Mouse (Mus musculus): ENCODE data around the gene Tmbim1. TPM values are rescaled to one million over a fixed set of nuclear protein-coding genes. Genes with fewer than 3 reads are reported as not detected.

The Tmbim1 gene
- 55.5 and 69.2 TPM in 2 replicates for polyA plus RNA-seq (2012; rRNA removed)

- TF ChIP-seq CTCF (IDR thresholded peaks at IDR 0.05; ENCODE audit: borderline replicate concordance, control insufficient read depth, extremely low read depth, insufficient read depth, low read length, poor library complexity), result no peak
- no peak for TF ChIP-seq POLR2A (IDR thresholded peaks at IDR 0.05; ENCODE audit: control insufficient read depth, extremely low read depth, insufficient read depth, low read length, poor library complexity)
- WGBS, result 97% methylated on average over 2 of the region's 2 CpGs
These were observed at the start of gene Tmbim1 for GRCm38 (mm10) chr1:74305522-74305921. Gene Tmbim1 (minus strand): TSS chr1:74305622.

GRCm38 (mm10) chr1:74353453-74354229 is 48.2 kb upstream of the Tmbim1 start:
- WGBS, result 96% methylated on average over 9 of the region's 9 CpGs
- Histone ChIP-seq H3K4me3 (ENCODE audit: control insufficient read depth, insufficient read depth, low read length) (no peak overlapping the region), H3K4me1 (replicated peaks; ENCODE audit: control insufficient read depth, insufficient read depth, low read length) (no peaks in the 10 kb centered on the region), H3K27me3 (ENCODE audit: control insufficient read depth, insufficient read depth, low read length) (no peaks in the 10 kb centered on the region), H3K36me3 (ENCODE audit: control insufficient read depth, insufficient read depth, low read length) (no peaks in the 10 kb centered on the region), H3K27ac (ENCODE audit: control insufficient read depth, insufficient read depth, low read length) (no peak overlapping the region)
- TF ChIP-seq CTCF (IDR thresholded peaks at IDR 0.05; ENCODE audit: borderline replicate concordance, control insufficient read depth, extremely low read depth, insufficient read depth, low read length, poor library complexity) (no peak), POLR2A (IDR thresholded peaks at IDR 0.05; ENCODE audit: control insufficient read depth, extremely low read depth, insufficient read depth, low read length, poor library complexity) (no peak)
- no peak for DNase-seq

More at GRCm38 (mm10) chr1:74305522-74305921, at the start of gene Tmbim1:
- DNase-seq, result no peak
- Histone ChIP-seq H3K4me1 (replicated peaks; ENCODE audit: control insufficient read depth, insufficient read depth, low read length) (peaks cover 18% of the 10 kb centered on the region), H3K36me3 (ENCODE audit: control insufficient read depth, insufficient read depth, low read length) (no peaks in the 10 kb centered on the region), H3K27me3 (ENCODE audit: control insufficient read depth, insufficient read depth, low read length) (no peaks in the 10 kb centered on the region; the same call in 1 of the 2 replicates), H3K4me3 (ENCODE audit: control insufficient read depth, insufficient read depth, low read length) (no peak within 1 kb of the TSS), H3K27ac (ENCODE audit: control insufficient read depth, insufficient read depth, low read length) (no peak within 1 kb of the TSS)

GRCm38 (mm10) chr1:74352532-74353096 is 47.2 kb upstream of the Tmbim1 start:
- no peak for DNase-seq
- Histone ChIP-seq H3K27ac (ENCODE audit: control insufficient read depth, insufficient read depth, low read length) (no peak overlapping the region), H3K36me3 (ENCODE audit: control insufficient read depth, insufficient read depth, low read length) (no peaks in the 10 kb centered on the region), H3K4me3 (ENCODE audit: control insufficient read depth, insufficient read depth, low read length) (no peak overlapping the region), H3K4me1 (replicated peaks; ENCODE audit: control insufficient read depth, insufficient read depth, low read length) (no peaks in the 10 kb centered on the region), H3K27me3 (ENCODE audit: control insufficient read depth, insufficient read depth, low read length) (no peaks in the 10 kb centered on the region)
- WGBS, result 93% methylated on average over 5 of the region's 5 CpGs
- TF ChIP-seq CTCF (IDR thresholded peaks at IDR 0.05; ENCODE audit: borderline replicate concordance, control insufficient read depth, extremely low read depth, insufficient read depth, low read length, poor library complexity) (no peak), POLR2A (IDR thresholded peaks at IDR 0.05; ENCODE audit: control insufficient read depth, extremely low read depth, insufficient read depth, low read length, poor library complexity) (no peak)

- 86% methylated on average over 13 of the region's 13 CpGs for WGBS
- Histone ChIP-seq H3K4me3 (ENCODE audit: control insufficient read depth, insufficient read depth, low read length) (no peak overlapping the region), H3K4me1 (replicated peaks; ENCODE audit: control insufficient read depth, insufficient read depth, low read length) (no peaks in the 10 kb centered on the region), H3K27me3 (ENCODE audit: control insufficient read depth, insufficient read depth, low read length) (no peaks in the 10 kb centered on the region), H3K36me3 (ENCODE audit: control insufficient read depth, insufficient read depth, low read length) (no peaks in the 10 kb centered on the region), H3K27ac (ENCODE audit: control insufficient read depth, insufficient read depth, low read length) (no peak overlapping the region)
- DNase-seq, result no peak
- no peak for TF ChIP-seq CTCF (IDR thresholded peaks at IDR 0.05; ENCODE audit: borderline replicate concordance, control insufficient read depth, extremely low read depth, insufficient read depth, low read length, poor library complexity)
- TF ChIP-seq POLR2A (IDR thresholded peaks at IDR 0.05; ENCODE audit: control insufficient read depth, extremely low read depth, insufficient read depth, low read length, poor library complexity), result no peak
These were observed 45.9 kb upstream of the Tmbim1 start for GRCm38 (mm10) chr1:74351185-74351769.

- no peak for TF ChIP-seq POLR2A (IDR thresholded peaks at IDR 0.05; ENCODE audit: control insufficient read depth, extremely low read depth, insufficient read depth, low read length, poor library complexity)
- Histone ChIP-seq H3K27me3 (ENCODE audit: control insufficient read depth, insufficient read depth, low read length) (no peaks in the 10 kb centered on the region), H3K4me1 (replicated peaks; ENCODE audit: control insufficient read depth, insufficient read depth, low read length) (0 out of 2 replicates have a peak, but pooled peaks cover 2% of the 10 kb centered on the region), H3K36me3 (ENCODE audit: control insufficient read depth, insufficient read depth, low read length) (no peaks in the 10 kb centered on the region), H3K4me3 (ENCODE audit: control insufficient read depth, insufficient read depth, low read length) (no peak overlapping the region), H3K27ac (ENCODE audit: control insufficient read depth, insufficient read depth, low read length) (no peak overlapping the region)
- 78% methylated on average over 11 of the region's 11 CpGs for WGBS
- no peak for DNase-seq
These were observed 38.9 kb upstream of the Tmbim1 start for GRCm38 (mm10) chr1:74344163-74344916.

GRCm38 (mm10) chr1:74343161-74343560 is 37.7 kb upstream of the Tmbim1 start:
- Histone ChIP-seq H3K36me3 (ENCODE audit: control insufficient read depth, insufficient read depth, low read length) (no peaks in the 10 kb centered on the region), H3K27ac (ENCODE audit: control insufficient read depth, insufficient read depth, low read length) (no peak overlapping the region), H3K4me1 (replicated peaks; ENCODE audit: control insufficient read depth, insufficient read depth, low read length) (0 out of 2 replicates have a peak, but pooled peaks cover 2% of the 10 kb centered on the region), H3K27me3 (ENCODE audit: control insufficient read depth, insufficient read depth, low read length) (no peaks in the 10 kb centered on the region), H3K4me3 (ENCODE audit: control insufficient read depth, insufficient read depth, low read length) (no peak overlapping the region)
- no peak for DNase-seq
- TF ChIP-seq POLR2A (IDR thresholded peaks at IDR 0.05; ENCODE audit: control insufficient read depth, extremely low read depth, insufficient read depth, low read length, poor library complexity) (no peak), CTCF (IDR thresholded peaks at IDR 0.05; ENCODE audit: borderline replicate concordance, control insufficient read depth, extremely low read depth, insufficient read depth, low read length, poor library complexity) (no peak)
- 96% methylated on average over 5 of the region's 5 CpGs for WGBS

Measured in thymus, adult 2 months (tissue).